Comparison of ENCODE assay signal across 21 mouse cellular contexts in genomic region chr1:172508172-172508571, GRCm38 (mm10). TPM values are rescaled to one million over a fixed set of nuclear protein-coding genes. Genes with fewer than 3 reads are reported as not detected.
DNase-seq lines count a peak whose midpoint lies in the region; ATAC-seq and TF ChIP-seq lines count a peak whose summit lies in the region.
"Had no signal": no experiment of that assay in that cellular context is flagged by ENCODE, and none has a peak within 500 bp of the region (broad histone marks: within the 10 kb centered on the region; RNA-seq: fewer than 3 reads in every experiment).

No protein-coding gene starts in this region.

- peak overlapping the region; percentile 17 for H3K27ac ChIP-seq in heart, adult 2 months
- peak overlapping the region; percentile 56 for H3K27ac ChIP-seq in heart, embryonic 16.5 days (ENCODE audit: low read length)
- H3K27ac ChIP-seq in liver, embryonic 13.5 days, result no peak overlapping the region
- H3K27ac ChIP-seq: embryonic facial prominence, embryonic 10.5 days; layer of hippocampus, adult 2 months had no signal

- H3K4me2 ChIP-seq in heart, embryonic 16.5 days (ENCODE audit: low read depth, low read length), result no peak overlapping the region
- no peak overlapping the region for H3K4me2 ChIP-seq in liver, embryonic 13.5 days
- H3K4me2 ChIP-seq: stomach, embryonic 15.5 days had no signal

- ATAC-seq in heart, embryonic 16.5 days (replicated peaks; ENCODE audit: extremely low read depth, insufficient read depth, low FRiP score), result 0 out of 2 replicates have a peak, but pooled peaks have one; percentile 8
- ATAC-seq in liver, embryonic 13.5 days (ENCODE audit: low read depth), result peak; percentile 47
- ATAC-seq: inflammation-experienced regulatory T-cells, adult 6 months had no signal

- no peak for DNase-seq in heart, adult 2 months
- no peak for DNase-seq in heart, postnatal 25 days (ENCODE audit: low spot score)
- DNase-seq in heart, adult 18-20 months, result no peak
- peak; percentile 29 for DNase-seq in 416B (ENCODE audit: low read depth)
- no peak for DNase-seq in liver, embryonic 13.5 days
- no peak for DNase-seq in ovary, adult 18-20 months (ENCODE audit: low spot score)
- DNase-seq in left cerebral cortex, postnatal 4 days, result no peak
- DNase-seq: adrenal gland, adult 2 months; cerebellum, adult 8-10 months; gastrocnemius, postnatal 25 days; layer of hippocampus, postnatal 36 days; retina, postnatal 1 day had no signal

- no peak overlapping the region for H3K9ac ChIP-seq in heart, adult 2 months (ENCODE audit: low read depth, low read length)
- H3K9ac ChIP-seq in heart, embryonic 16.5 days (ENCODE audit: low read length), result no peak overlapping the region
- no peak overlapping the region for H3K9ac ChIP-seq in liver, embryonic 13.5 days
- H3K9ac ChIP-seq: stomach, embryonic 15.5 days had no signal

- no peaks in the 10 kb centered on the region for H3K27me3 ChIP-seq in heart, adult 2 months (ENCODE audit: control insufficient read depth, insufficient read depth, low read length)
- no peaks in the 10 kb centered on the region for H3K27me3 ChIP-seq in heart, embryonic 16.5 days (ENCODE audit: control insufficient read depth, insufficient read depth, low read length)
- no peaks in the 10 kb centered on the region for H3K27me3 ChIP-seq in liver, embryonic 13.5 days
- H3K27me3 ChIP-seq: megakaryocyte, embryonic 14.5 days; stomach, embryonic 15.5 days had no signal

- 43% methylated on average over 2 of the region's 2 CpGs for WGBS in heart, adult 2 months
- WGBS in heart, embryonic 16.5 days, result 24% methylated on average over 2 of the region's 2 CpGs
- WGBS in liver, embryonic 13.5 days (ENCODE audit: insufficient replicate concordance), result 10% methylated on average over 2 of the region's 2 CpGs

- H3K9me3 ChIP-seq in heart, embryonic 16.5 days (replicated peaks; ENCODE audit: control insufficient read depth, low read length), result no peaks in the 10 kb centered on the region
- H3K9me3 ChIP-seq in liver, embryonic 13.5 days (replicated peaks), result no peaks in the 10 kb centered on the region
- H3K9me3 ChIP-seq: embryonic facial prominence, embryonic 10.5 days; megakaryocyte, embryonic 14.5 days; stomach, embryonic 15.5 days had no signal

- TF ChIP-seq EP300 in heart, adult 2 months (IDR thresholded peaks at IDR 0.05; ENCODE audit: insufficient read depth, low read depth, low read length), result no peak

- no peak for TF ChIP-seq CTCF in heart, adult 2 months (IDR thresholded peaks at IDR 0.05)

- peaks cover 27% of the 10 kb centered on the region for H3K4me1 ChIP-seq in heart, adult 2 months (ENCODE audit: control insufficient read depth, insufficient read depth, low read length)
- H3K4me1 ChIP-seq in heart, embryonic 16.5 days (ENCODE audit: control insufficient read depth, insufficient read depth, low read length), result peaks cover 34% of the 10 kb centered on the region
- peaks cover 76% of the 10 kb centered on the region for H3K4me1 ChIP-seq in liver, embryonic 13.5 days (replicated peaks)

- no peak overlapping the region for H3K4me3 ChIP-seq in heart, adult 2 months
- no peak overlapping the region for H3K4me3 ChIP-seq in heart, embryonic 16.5 days (ENCODE audit: low read length)
- H3K4me3 ChIP-seq in liver, embryonic 13.5 days (replicated peaks), result no peak overlapping the region
- H3K4me3 ChIP-seq: embryonic facial prominence, embryonic 10.5 days; layer of hippocampus, adult 2 months; stomach, embryonic 15.5 days had no signal

- H3K79me2 ChIP-seq in heart, adult 2 months (replicated peaks; ENCODE audit: control insufficient read depth, insufficient read depth, low read length), result no peaks in the 10 kb centered on the region

- peaks cover 9% of the 10 kb centered on the region for H3K36me3 ChIP-seq in heart, adult 2 months (ENCODE audit: control insufficient read depth, insufficient read depth, low read length)
- peaks cover 34% of the 10 kb centered on the region for H3K36me3 ChIP-seq in heart, embryonic 16.5 days (ENCODE audit: control insufficient read depth, insufficient read depth)
- peaks cover 47% of the 10 kb centered on the region for H3K36me3 ChIP-seq in liver, embryonic 13.5 days

- intact Hi-C loops in heart, adult 2 months (cut with DNase I), result no loop called here
- intact Hi-C loops in heart, postnatal 25 days (cut with DNase I), result no loop called here
- intact Hi-C loops in left cerebral cortex, postnatal 4 days (cut with DNase I), result no loop called here

- no peak for TF ChIP-seq POLR2A in heart, adult 2 months (IDR thresholded peaks at IDR 0.05; ENCODE audit: insufficient read depth, low read depth, low read length)

RNA-seq across cellular contexts. Expression of gene Tagln2, which starts 8.3 kb away (rescaled TPM):
- 10 to 100 TPM; 65.5 to 77.8 TPM for total RNA-seq in heart, adult 2 months (2021)
- 131 and 152 TPM in 2 replicates for polyA plus RNA-seq in heart, adult 2 months (2012; rRNA removed)
- total RNA-seq in heart, postnatal 25 days (2021), result 10 to 100 TPM; 75.4 to 87.9 TPM
- 323 and 328 TPM in 2 replicates for polyA plus RNA-seq in heart, embryonic 16.5 days (2015; fragmentation: Nextera tagmentation; extraction: Ambion mirVana)
- total RNA-seq in heart, adult 18-20 months (2021), result 10 to 100 TPM; 56.8 to 58.8 TPM
- polyA plus RNA-seq in liver, embryonic 13.5 days (2015; fragmentation: Nextera tagmentation; extraction: Ambion mirVana), result 127 and 145 TPM in 2 replicates
- total RNA-seq in left cerebral cortex, postnatal 4 days (2021), result 10 to 100 TPM; 22.8 to 29.5 TPM

RNA-seq across cellular contexts. Expression of gene Cfap45, which starts 12.4 kb away (rescaled TPM):
- under 1 TPM; 0.39 to 0.52 TPM for total RNA-seq in heart, adult 2 months (2021)
- polyA plus RNA-seq in heart, adult 2 months (2012; rRNA removed), result 0.26 and 0.53 TPM in 2 replicates
- under 1 TPM; 0.34 to 0.39 TPM for total RNA-seq in heart, postnatal 25 days (2021)
- 3.0 and 3.2 TPM in 2 replicates for polyA plus RNA-seq in heart, embryonic 16.5 days (2015; fragmentation: Nextera tagmentation; extraction: Ambion mirVana)
- 1 to 10 TPM in 1 of 2 experiments, not detected in 1; 1.2 TPM for total RNA-seq in heart, adult 18-20 months (2021)
- 0.17 and 0.44 TPM in 2 replicates for polyA plus RNA-seq in liver, embryonic 13.5 days (2015; fragmentation: Nextera tagmentation; extraction: Ambion mirVana)
- 1 to 10 TPM; 2.3 to 2.5 TPM for total RNA-seq in left cerebral cortex, postnatal 4 days (2021)
- total RNA-seq: gastrocnemius, postnatal 25 days had no signal

RNA-seq across cellular contexts. Expression of gene Igsf9, which starts 26.6 kb away (rescaled TPM):
- total RNA-seq in heart, adult 2 months (2021), result under 1 TPM; 0.36 to 0.47 TPM
- polyA plus RNA-seq in heart, adult 2 months (2012; rRNA removed), result 2.1 and 3.8 TPM in 2 replicates
- total RNA-seq in heart, postnatal 25 days (2021), result under 1 TPM; 0.25 to 0.55 TPM
- polyA plus RNA-seq in heart, embryonic 16.5 days (2015; fragmentation: Nextera tagmentation; extraction: Ambion mirVana), result 3.3 and 4.8 TPM in 2 replicates
- total RNA-seq in heart, adult 18-20 months (2021), result under 1 TPM; 0.28 to 0.45 TPM
- 1.6 and 2.5 TPM in 2 replicates for polyA plus RNA-seq in liver, embryonic 13.5 days (2015; fragmentation: Nextera tagmentation; extraction: Ambion mirVana)
- 10 to 100 TPM; 57.2 to 67.9 TPM for total RNA-seq in left cerebral cortex, postnatal 4 days (2021)

RNA-seq across cellular contexts. Expression of gene Slamf9, which starts 33.0 kb away (rescaled TPM):
- 1 to 10 TPM; 1.2 to 2.3 TPM for total RNA-seq in heart, adult 2 months (2021)
- 6.8 and 7.0 TPM in 2 replicates for polyA plus RNA-seq in heart, adult 2 months (2012; rRNA removed)
- total RNA-seq in heart, postnatal 25 days (2021), result 1 to 10 TPM; 1.3 TPM
- 0.77 and 0.95 TPM in 2 replicates for polyA plus RNA-seq in heart, embryonic 16.5 days (2015; fragmentation: Nextera tagmentation; extraction: Ambion mirVana)
- 1 to 10 TPM; 1.2 to 2.2 TPM for total RNA-seq in heart, adult 18-20 months (2021)
- 1.5 and 1.9 TPM in 2 replicates for polyA plus RNA-seq in liver, embryonic 13.5 days (2015; fragmentation: Nextera tagmentation; extraction: Ambion mirVana)
- under 1 TPM in 1 of 2 experiments, not detected in 1; 0.26 TPM for total RNA-seq in left cerebral cortex, postnatal 4 days (2021)
- polyA plus RNA-seq: embryonic facial prominence, embryonic 10.5 days had no signal

RNA-seq across cellular contexts. Expression of gene Vsig8, which starts 47.6 kb away (rescaled TPM):
- total RNA-seq in heart, adult 2 months (2021), result not detected
- polyA plus RNA-seq in heart, adult 2 months (2012; rRNA removed), result not detected in 2 replicates
- total RNA-seq in heart, postnatal 25 days (2021), result not detected
- polyA plus RNA-seq in heart, embryonic 16.5 days (2015; fragmentation: Nextera tagmentation; extraction: Ambion mirVana), result 0.32 and 0.55 TPM in 2 replicates
- not detected for total RNA-seq in heart, adult 18-20 months (2021)
- not detected in 2 replicates for polyA plus RNA-seq in liver, embryonic 13.5 days (2015; fragmentation: Nextera tagmentation; extraction: Ambion mirVana)
- not detected for total RNA-seq in left cerebral cortex, postnatal 4 days (2021)
- total RNA-seq: gastrocnemius, postnatal 25 days; neutrophil, adult 5-6 weeks had no signal
- polyA plus RNA-seq: forebrain, embryonic 11.5 days; hindbrain, embryonic 11.5 days; inflammation-experienced regulatory T-cells, adult 6 months had no signal

Comparison
In these comparisons a context has a peak if more than half of its experiments do, and no peak if none do; other contexts are left out.
1. RNA of gene Igsf9, which starts 26.6 kb away (total RNA-seq): 57.2 to 67.9 TPM in left cerebral cortex, postnatal 4 days; 0.25 to 0.55 TPM in heart, postnatal 25 days, 0.36 to 0.47 TPM in heart, adult 2 months and 0.28 to 0.45 TPM in heart, adult 18-20 months; every median in the first group is over 10 times any median in the second.